Mouse (Mus musculus) bone marrow macrophage, adult 2 months (primary cell): ENCODE results near the gene Tmem81.

Source experiments
- CTCF ChIP-seq: IDR thresholded peaks from 2 replicates; pipeline ENCODE4 v1.5.1; 2012; ENCODE audit warnings: low read depth, mild to moderate bottlenecking, low read length, moderate library complexity
- POLR2A ChIP-seq: IDR thresholded peaks from 2 replicates; pipeline ENCODE4 v1.6.1; 2012; ENCODE audit warnings: mild to moderate bottlenecking, low read depth, low read length, borderline replicate concordance

DNA sequence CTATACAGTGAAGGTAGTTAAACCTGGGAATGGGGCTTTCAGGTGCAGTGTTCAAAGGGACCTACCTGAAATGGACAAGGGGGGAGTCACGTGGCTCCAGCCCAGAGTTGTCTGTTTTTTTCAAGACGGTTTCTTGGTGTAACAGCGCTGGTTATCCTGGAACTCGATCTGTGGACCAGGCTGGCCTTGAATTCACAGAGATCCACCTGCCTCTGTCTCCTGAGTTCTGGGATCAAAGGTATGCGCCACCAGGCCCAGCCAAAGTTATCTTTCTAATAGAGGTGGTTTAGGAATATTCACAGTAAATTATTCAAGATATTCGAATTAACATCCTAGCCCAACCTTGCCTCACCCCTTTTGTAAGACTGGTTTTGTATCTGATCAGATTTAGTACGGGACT, 626 bp downstream of the Tmem81 start:
- no peak for TF ChIP-seq CTCF
- TF ChIP-seq POLR2A: no peak
